Mouse (Mus musculus) bone marrow macrophage, adult 2 months (primary cell): Measurements from ENCODE around the gene Vim. TPM values are rescaled to one million over a fixed set of nuclear protein-coding genes. Genes with fewer than 3 reads are reported as not detected.

Experiments used
- H3K27ac ChIP-seq: 2 replicates; pipeline ENCODE4 v1.5.1; 2012; ENCODE audit warnings: low read depth, low read length; ENCODE audit not compliant: insufficient read depth
- H3K4me1 ChIP-seq: 2 replicates; pipeline ENCODE4 v1.6.1; 2012; ENCODE audit warnings: low read length; ENCODE audit not compliant: control insufficient read depth, insufficient read depth
- H3K4me3 ChIP-seq: 2 replicates; pipeline ENCODE4 v1.5.1; 2012; ENCODE audit warnings: mild to moderate bottlenecking, low read length, moderate library complexity; ENCODE audit not compliant: insufficient read depth
- CTCF ChIP-seq: IDR thresholded peaks from 2 replicates; pipeline ENCODE4 v1.5.1; 2012; ENCODE audit warnings: low read depth, mild to moderate bottlenecking, low read length, moderate library complexity
- POLR2A ChIP-seq: IDR thresholded peaks from 2 replicates; pipeline ENCODE4 v1.6.1; 2012; ENCODE audit warnings: mild to moderate bottlenecking, low read depth, low read length, borderline replicate concordance
- polyA plus RNA-seq: library from polyadenylated mRNA; stranded (reverse); fragments of >200 nt; gene quantifications from 2 replicates; pipeline ENCODE4 v1.2.4, GENCODE M21; 2012; ENCODE audit not compliant: missing spikeins, insufficient read depth, insufficient read length

Vim gene
- polyA plus RNA-seq: 1,643 and 1,732 TPM in 2 replicates

DNA sequence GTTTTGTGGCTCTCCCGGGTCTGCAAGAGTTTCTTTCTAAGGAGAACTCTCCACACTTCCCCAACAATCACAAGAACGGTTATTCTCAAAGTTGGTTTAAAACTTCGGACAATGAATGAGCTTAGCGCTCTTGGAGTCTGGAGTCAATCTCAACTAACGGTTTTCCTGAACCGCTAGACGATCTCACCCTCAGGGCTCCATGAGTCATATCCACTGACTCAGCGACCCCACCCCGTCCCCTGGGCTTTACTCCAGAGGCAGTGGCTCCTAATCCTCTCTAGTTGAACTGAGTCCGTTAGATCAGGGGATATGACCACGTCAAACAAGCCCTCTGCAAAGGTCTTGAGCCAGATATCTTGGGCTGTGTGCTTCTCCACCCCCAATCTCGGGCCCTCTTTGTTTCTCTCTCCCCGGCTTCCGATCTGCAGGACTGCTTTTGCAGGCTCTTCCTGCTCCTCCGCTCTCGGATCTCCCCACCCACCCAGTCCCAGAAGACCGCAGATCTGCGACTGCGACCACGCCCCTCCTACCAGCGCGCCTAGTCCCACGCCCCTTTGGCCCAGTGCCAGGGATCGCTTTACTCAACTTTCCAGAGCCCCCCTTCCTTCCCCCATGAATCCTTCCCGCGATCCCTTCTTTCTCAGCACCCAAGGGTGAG is at the start of gene Vim:
Gene Vim, plus strand, starts transcription at position 520 of the 658 bp plus-strand sequence.
- H3K27ac ChIP-seq: peak within 1 kb of the TSS; percentile 100
- TF ChIP-seq POLR2A: peak; percentile 45; the same call in 1 of the 2 replicates
- no peak for TF ChIP-seq CTCF
- H3K4me3 ChIP-seq: peak within 1 kb of the TSS; percentile 80
- peaks cover 19% of the 10 kb centered on the region for H3K4me1 ChIP-seq

DNA sequence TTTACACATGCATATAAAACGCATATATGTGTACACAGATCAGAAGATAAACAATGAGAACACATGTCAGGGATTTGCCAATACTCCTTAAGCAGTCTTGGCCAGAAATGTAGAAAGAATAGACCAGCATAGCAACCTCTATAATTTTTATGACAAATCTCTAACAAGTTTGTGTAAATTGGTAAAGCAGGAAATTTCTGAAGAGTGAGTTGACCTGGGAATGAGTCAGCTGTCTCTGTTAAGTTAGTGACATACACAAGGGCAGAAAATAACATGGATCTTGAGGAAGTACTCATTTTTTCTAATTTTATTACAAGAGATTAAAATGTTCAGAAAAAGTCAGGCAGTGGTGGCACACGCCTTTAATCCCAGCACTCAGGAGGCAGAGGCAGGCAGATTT is 47.5 kb upstream of the Vim start:
- H3K27ac ChIP-seq: peak overlapping the region; percentile 17; the same call in 1 of the 2 replicates
- TF ChIP-seq CTCF (no peak), POLR2A (no peak)
- H3K4me1 ChIP-seq: peaks cover 4% of the 10 kb centered on the region
- H3K4me3 ChIP-seq: no peak overlapping the region

DNA sequence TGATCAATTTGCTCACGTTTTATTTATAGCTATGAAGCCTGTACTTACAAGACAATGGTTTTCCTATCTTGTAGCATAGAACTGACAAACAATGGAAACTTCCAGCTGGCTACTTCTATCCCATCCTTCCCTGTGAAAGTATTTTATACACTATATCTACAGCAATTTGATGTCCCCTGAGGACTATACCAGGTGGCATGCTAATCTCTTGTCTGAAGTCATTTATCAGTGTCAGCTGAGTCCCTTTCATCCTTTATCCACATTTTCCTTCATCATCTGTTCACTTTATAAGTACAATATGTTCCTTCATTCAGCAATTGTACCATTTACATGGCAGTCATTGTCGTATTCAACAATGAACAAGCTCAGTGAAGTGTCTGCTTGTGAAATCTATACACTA is 46.6 kb upstream of the Vim start:
- peaks cover 4% of the 10 kb centered on the region for H3K4me1 ChIP-seq

DNA sequence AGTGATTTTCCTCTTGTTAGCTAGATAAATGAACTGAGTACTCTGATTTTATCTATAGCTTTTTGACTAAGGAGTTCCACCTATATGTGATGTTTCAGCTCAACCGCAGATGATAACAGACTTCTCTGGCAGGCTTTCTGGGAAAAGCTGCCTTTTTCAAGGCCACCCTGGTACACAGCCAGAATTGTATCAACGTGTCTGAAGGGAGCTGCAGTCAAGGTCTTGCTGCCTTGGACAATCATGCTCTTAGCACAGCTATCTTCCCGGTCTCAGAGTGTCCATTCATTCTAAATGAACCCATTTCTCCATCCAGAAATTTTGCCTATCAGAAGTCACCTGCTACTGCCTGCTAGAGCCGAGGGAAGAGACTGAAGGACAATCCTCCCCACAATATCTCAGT is 46.2 kb upstream of the Vim start:
- no peak for TF ChIP-seq POLR2A
- TF ChIP-seq CTCF: no peak
- Histone ChIP-seq H3K4me1 (peaks cover 4% of the 10 kb centered on the region), H3K4me3 (no peak overlapping the region), H3K27ac (no peak overlapping the region)

More for the DNA sequence above, 46.6 kb upstream of the Vim start:
- no peak overlapping the region for H3K27ac ChIP-seq
- TF ChIP-seq CTCF (no peak), POLR2A (no peak)
- H3K4me3 ChIP-seq: no peak overlapping the region

DNA sequence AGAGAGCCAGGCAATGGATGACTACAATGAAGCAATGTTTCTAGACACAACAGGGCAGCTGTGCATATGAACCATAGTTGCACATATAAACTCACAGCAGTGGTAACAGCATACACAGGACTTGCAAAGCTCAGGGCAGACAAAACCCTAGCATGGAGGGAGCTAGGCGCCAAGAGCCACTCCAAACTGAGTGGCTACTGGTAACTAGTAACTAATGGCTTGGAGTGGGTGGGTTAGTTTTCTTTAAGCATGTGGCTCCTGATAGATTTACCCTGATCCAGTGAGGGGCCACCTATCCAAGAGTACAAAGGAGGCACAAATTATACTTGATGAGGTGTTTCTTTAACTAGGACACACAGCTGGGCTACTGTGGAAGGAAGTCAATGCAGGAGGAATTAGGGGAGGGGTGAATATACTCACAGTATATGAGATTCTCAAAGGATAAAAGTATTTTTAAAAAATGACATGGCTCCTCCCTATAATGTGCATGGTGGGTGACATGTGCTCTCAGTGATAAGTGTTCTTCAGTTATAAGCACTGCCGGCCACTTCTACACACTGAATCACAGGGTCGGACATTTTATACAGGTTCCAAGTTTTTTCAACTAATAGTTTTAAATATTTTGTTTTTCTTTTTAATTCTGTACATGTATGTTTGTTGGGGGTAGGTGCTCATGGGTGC is 44.3 kb upstream of the Vim start:
- Histone ChIP-seq H3K4me1 (peaks cover 6% of the 10 kb centered on the region), H3K4me3 (no peak overlapping the region), H3K27ac (no peak overlapping the region)
- TF ChIP-seq CTCF (no peak), POLR2A (no peak)

DNA sequence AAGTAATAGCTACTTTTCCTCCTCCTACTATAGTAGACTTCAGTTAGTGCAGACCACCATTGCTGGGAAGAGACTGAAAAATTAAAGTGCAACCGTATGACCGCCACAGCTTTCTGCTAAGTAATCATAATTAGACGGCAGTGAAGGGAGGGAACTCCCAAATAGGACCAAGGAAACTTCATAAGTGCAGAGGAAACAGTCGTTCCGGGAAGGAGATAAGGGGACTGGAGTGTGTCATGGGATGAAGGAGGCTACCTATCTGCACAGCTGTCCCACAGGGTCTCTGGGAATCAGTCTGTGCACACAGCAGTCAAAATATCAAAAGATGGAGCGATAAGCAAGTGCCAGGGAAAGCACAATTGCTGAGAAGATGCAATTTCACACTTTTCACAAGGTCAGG is 43.1 kb upstream of the Vim start:
- Histone ChIP-seq H3K4me1 (peaks cover 13% of the 10 kb centered on the region), H3K4me3 (no peak overlapping the region), H3K27ac (no peak overlapping the region)
- TF ChIP-seq POLR2A: no peak
- TF ChIP-seq CTCF: no peak

DNA sequence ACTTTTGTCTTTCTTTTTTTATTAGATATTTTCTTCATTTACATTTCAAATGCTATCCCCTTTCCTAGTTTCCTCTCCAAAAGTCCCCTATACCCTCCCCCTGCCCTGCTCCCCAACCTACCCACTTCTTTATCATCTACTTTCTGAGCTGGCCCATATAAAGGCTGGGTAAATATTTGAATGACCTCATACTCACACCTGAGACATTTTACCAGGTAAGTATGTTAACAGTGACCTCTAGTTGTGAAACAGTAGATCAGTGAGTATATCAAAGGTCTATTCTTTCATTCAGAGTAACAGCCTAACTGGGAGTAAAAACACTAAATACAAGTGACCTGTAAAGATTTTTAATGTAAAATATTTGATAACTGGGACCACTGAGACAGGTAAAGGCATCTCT is 37.0 kb upstream of the Vim start:
- TF ChIP-seq POLR2A (no peak), CTCF (no peak)
- peaks cover 39% of the 10 kb centered on the region for H3K4me1 ChIP-seq
- H3K27ac ChIP-seq: no peak overlapping the region
- no peak overlapping the region for H3K4me3 ChIP-seq

DNA sequence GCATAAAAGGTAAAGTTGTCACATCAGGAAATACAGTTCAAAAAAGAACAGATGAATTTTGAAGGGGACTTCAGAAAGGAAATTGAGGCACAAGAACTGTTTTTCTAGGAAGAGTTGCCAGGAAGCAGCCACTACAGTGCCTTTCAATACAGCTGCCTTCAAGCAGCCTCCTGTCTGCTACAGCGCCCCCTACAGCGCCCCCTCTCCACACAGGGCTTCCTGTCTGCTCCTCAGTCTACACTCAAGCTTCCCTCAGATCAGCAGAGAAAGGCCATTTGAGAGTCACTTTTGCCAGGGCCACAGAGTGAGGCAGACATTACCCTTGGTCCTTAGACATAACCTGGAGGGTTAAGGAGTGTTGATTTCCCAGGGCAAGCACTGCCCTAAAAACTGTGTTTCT is 36.0 kb upstream of the Vim start:
- Histone ChIP-seq H3K4me3 (no peak overlapping the region), H3K27ac (peak overlapping the region; percentile 92), H3K4me1 (peaks cover 40% of the 10 kb centered on the region)
- TF ChIP-seq POLR2A: no peak
- TF ChIP-seq CTCF: peak; percentile 61

DNA sequence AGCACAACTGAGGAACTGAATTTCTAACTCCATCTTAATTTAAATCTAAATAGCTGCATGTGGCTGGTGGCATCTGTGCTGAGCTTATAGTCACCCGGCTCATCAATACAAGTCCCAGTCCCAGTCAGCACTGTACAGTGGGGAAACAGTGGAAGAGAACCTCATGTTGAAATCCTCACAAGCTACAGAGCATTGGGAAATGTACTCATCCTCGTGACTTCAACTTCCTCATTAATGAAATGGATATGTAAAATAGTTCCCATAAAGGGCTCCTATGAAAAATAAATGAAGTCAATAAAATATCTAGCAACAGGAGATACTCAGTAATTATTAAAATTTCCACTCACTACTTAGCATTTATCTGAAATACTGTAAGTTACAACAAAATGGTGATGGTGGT is 35.5 kb upstream of the Vim start:
- no peak overlapping the region for H3K4me3 ChIP-seq

More for the DNA sequence above, 35.5 kb upstream of the Vim start:
- no peak for TF ChIP-seq POLR2A
- no peak for TF ChIP-seq CTCF
- Histone ChIP-seq H3K27ac (peak overlapping the region; percentile 92), H3K4me1 (peaks cover 40% of the 10 kb centered on the region)
